Mouse (Mus musculus) kidney, postnatal 0 days (tissue): ENCODE measurements around the gene 6030408B16Rik. TPM values are rescaled to one million over a fixed set of nuclear protein-coding genes. Genes with fewer than 3 reads are reported as not detected.

Experiments used
- ATAC-seq: fragments of 200-750 bp; cut with Nextera tagmentation; replicated peaks from 2 replicates; pipeline ENCODE4 v1.8.0; 2017; ENCODE audit warnings: low read depth, moderate number of reproducible peaks, moderate TSS enrichment, moderate library complexity; ENCODE audit not compliant: low FRiP score
- DNase-seq: peaks from one replicate; pipeline ENCODE4 v3.0.0-alpha.2; 2016; ENCODE audit warnings: low spot score
- H3K27ac ChIP-seq: fragments of 300-500 bp; sonication (generic); 2 replicates; pipeline ENCODE4 v1.5.1; 2014; ENCODE audit warnings: mild to moderate bottlenecking
- H3K27me3 ChIP-seq: fragments of 300-500 bp; sonication (generic); 2 replicates; pipeline ENCODE4 v1.6.1; 2014; ENCODE audit warnings: low read length, mixed read lengths; ENCODE audit not compliant: insufficient read depth
- H3K36me3 ChIP-seq: fragments of 300-500 bp; sonication (generic); 2 replicates; pipeline ENCODE4 v1.6.1; 2014; ENCODE audit warnings: low read length, mixed read lengths; ENCODE audit not compliant: insufficient read depth
- H3K4me1 ChIP-seq: fragments of 300-500 bp; sonication (generic); replicated peaks from 2 replicates; pipeline ENCODE4 v1.6.1; 2014; ENCODE audit warnings: antibody characterized with exemption, low read length, mixed read lengths; ENCODE audit not compliant: insufficient read depth
- H3K4me2 ChIP-seq: fragments of 300-500 bp; sonication (generic); 2 replicates; pipeline ENCODE4 v1.6.1; 2014; ENCODE audit warnings: mild to moderate bottlenecking, low read length, moderate library complexity, mixed read lengths
- H3K4me3 ChIP-seq: fragments of 300-500 bp; sonication (generic); replicated peaks from 2 replicates; pipeline ENCODE4 v1.5.1; 2014; ENCODE audit warnings: low read depth, low read length
- H3K9ac ChIP-seq: fragments of 300-500 bp; sonication (generic); 2 replicates; pipeline ENCODE4 v1.6.1; 2014; ENCODE audit warnings: low read depth, low read length
- H3K9me3 ChIP-seq: fragments of 300-500 bp; sonication (generic); replicated peaks from 2 replicates; pipeline ENCODE4 v1.6.1; 2016; ENCODE audit warnings: low read length, inconsistent platforms, mixed read lengths
- CTCF ChIP-seq: IDR thresholded peaks from 2 replicates; pipeline ENCODE4 v1.5.1; 2016; ENCODE audit warnings: antibody characterized with exemption, low read depth, mild to moderate bottlenecking, moderate library complexity
- WGBS: fragments of 180-500 bp; shearing (Covaris S2); extraction: QIAGEN DNeasy Blood & Tissue Kit; methylation state at CpG from one replicate; pipeline ENCODE4 v1.1.7; 2014; 5-methylcytosine and 5-hydroxymethylcytosine counted together
- polyA plus RNA-seq: library from polyadenylated mRNA; unstranded; fragments of >200 nt; fragmentation: Nextera tagmentation; extraction: Ambion mirVana; gene quantifications from 2 replicates; pipeline ENCODE4 v1.2.1, GENCODE M21; 2015

6030408B16Rik gene
- polyA plus RNA-seq, 1 experiment from 2014 or later = 24.5 TPM

DNA sequence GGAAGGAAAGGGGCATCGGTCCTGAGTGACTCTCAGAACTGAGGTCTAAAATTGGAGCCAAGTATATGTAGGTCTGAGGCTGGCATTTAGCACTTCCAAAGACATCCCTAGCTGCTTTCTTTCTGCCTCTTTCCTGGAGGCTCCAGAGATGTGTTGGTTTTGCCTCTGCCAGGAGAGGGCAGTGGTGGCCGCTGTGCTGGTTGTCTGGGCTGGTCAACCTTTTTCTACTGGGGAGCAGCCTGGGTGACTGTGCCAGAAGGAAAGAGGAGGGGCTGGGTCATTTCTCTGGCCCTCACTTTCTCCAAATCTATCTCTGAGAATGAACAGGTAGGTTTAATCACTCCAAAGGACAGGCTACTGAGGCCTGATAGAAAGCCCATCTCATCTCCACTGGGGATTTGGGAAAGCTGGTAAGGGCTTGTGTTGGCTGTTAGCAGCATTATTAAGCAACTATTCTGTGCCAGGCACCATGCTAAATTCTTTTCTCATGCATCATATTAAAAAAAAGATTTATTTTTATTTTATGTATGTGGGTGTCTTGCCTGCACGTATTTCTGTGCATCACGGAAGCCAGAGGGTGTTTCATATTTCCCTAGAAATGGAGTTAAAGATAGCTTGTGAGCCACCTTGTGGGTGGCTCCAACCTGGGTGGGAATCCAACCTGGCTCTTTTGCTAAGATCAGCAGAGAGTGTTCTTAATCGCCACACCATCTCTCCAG is 48.9 kb downstream of the 6030408B16Rik start:
- peak; percentile 45 for DNase-seq
- no peak overlapping the region for H3K4me2 ChIP-seq
- TF ChIP-seq CTCF = peak; percentile 78
- H3K27me3 ChIP-seq = no peaks in the 10 kb centered on the region
- H3K9ac ChIP-seq = no peak overlapping the region
- no peak for ATAC-seq
- H3K4me3 ChIP-seq = no peak overlapping the region
- no peaks in the 10 kb centered on the region for H3K36me3 ChIP-seq
- no peaks in the 10 kb centered on the region for H3K9me3 ChIP-seq
- no peak overlapping the region for H3K27ac ChIP-seq
- 67% methylated on average over 5 of the region's 5 CpGs for WGBS
- no peaks in the 10 kb centered on the region for H3K4me1 ChIP-seq

Other genes with a start within 250 kb of the 6030408B16Rik start
- not detected in 2 replicates for gene Gm47841, start 245.8 kb upstream of the 6030408B16Rik start, polyA plus RNA-seq
- gene Fignl2, start 214.6 kb upstream of the 6030408B16Rik start, polyA plus RNA-seq = 0.38 and 0.47 TPM in 2 replicates
- gene Ankrd33, start 177.5 kb upstream of the 6030408B16Rik start, polyA plus RNA-seq = not detected in 2 replicates
- gene Acvrl1, start 164.7 kb upstream of the 6030408B16Rik start, polyA plus RNA-seq = 16.9 and 17.8 TPM in 2 replicates
- 5.8 and 6.4 TPM in 2 replicates for gene Acvr1b, start 119.1 kb upstream of the 6030408B16Rik start, polyA plus RNA-seq
- 3.7 and 4.0 TPM in 2 replicates for gene Grasp, start 69.0 kb upstream of the 6030408B16Rik start, polyA plus RNA-seq
- gene Nr4a1, start 38.9 kb upstream of the 6030408B16Rik start, polyA plus RNA-seq = 8.6 and 9.5 TPM in 2 replicates
- 77.1 and 79.5 TPM in 2 replicates for gene Atg101, start 8.9 kb upstream of the 6030408B16Rik start, polyA plus RNA-seq
- 1.9 and 2.2 TPM in 2 replicates for gene Krt80, start 77.0 kb downstream of the 6030408B16Rik start, polyA plus RNA-seq
- 226 and 229 TPM in 2 replicates for gene Krt7, start 117.8 kb downstream of the 6030408B16Rik start, polyA plus RNA-seq
- gene Krt87, start 145.6 kb downstream of the 6030408B16Rik start, polyA plus RNA-seq = 0.05 TPM in 1 of 2 replicates, not detected in the other
- 0.13 TPM in 1 of 2 replicates, not detected in the other for gene Krt88, start 154.5 kb downstream of the 6030408B16Rik start, polyA plus RNA-seq
- gene Krt81, start 170.5 kb downstream of the 6030408B16Rik start, polyA plus RNA-seq = not detected in 2 replicates
- not detected in 2 replicates for gene Krt86, start 180.3 kb downstream of the 6030408B16Rik start, polyA plus RNA-seq
- not detected in 2 replicates for gene Krt83, start 198.3 kb downstream of the 6030408B16Rik start, polyA plus RNA-seq
- not detected in 2 replicates for gene Gm49425, start 224.0 kb downstream of the 6030408B16Rik start, polyA plus RNA-seq
- gene Krt84, start 239.6 kb downstream of the 6030408B16Rik start, polyA plus RNA-seq = not detected in 2 replicates